Mouse (Mus musculus): ENCODE data around the gene Lpgat1.

The Lpgat1 gene

DNA sequence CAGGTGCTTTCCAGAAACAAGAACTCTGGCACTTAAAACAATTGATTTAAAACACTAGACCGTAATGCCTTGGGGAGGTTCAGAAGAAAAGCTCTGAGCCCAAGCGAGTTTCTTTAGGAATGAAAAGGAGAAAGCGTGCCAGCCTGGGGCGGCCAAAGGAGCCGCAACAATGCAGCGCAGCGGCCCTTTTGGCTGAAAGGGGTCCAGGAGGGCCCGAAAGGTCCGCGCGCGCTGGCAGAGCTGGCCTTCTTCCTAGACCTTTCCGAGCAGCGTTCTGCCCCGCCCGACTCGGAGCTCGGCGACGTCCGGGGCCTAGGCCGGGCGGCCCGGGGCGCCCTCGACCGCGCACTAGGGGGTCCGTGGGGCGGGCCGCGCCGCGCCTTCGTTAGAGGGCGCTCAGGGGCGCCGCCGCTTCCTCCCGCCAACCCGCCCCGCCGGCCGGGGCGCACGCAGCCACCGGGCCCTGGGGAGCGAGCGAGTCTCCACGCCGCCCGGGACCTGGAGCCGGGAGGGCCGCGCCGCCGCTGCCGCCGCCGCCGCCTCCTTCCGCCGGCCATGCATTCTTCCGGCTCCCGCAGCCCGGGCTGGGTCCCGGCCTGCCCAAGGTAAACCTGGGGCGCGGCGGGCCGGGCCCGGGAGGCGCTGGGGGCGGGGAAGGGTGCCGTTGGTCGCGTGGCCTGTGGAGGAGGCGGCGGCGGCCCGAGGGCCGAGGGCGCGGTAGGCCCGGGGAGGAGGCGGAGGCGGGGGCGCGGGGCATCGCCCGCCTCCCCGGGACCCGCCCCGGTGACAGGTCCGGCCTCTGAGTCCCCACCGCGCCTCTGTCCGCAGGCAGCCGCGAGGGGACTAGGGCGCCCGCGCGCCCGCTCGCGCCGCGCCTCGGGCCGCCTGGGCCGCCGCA lies at the start of gene Lpgat1:
Gene Lpgat1, plus strand, starts transcription at position 234 of the 898 bp plus-strand sequence.
- peak; percentile 76 for DNase-seq

DNA sequence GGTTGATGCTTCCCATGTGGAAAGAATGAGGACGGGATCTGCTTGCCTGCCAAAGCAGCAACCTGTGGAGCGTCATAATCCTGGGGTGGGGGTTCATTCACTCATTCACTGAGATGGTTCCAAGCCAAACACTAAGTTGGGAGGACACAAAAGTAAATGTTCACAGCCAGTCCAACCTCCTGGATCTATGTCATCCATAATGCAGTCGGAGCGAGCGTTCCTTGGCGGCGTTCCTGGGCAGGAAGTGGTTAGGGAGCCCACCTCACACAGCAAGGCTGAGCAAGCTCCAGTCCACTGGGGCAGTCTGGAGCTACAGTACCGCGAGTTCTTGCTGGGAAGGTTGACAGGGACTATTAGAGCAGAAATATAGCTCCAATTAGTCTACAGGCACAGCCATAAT lies 49.6 kb upstream of the Lpgat1 start:
- no peak for DNase-seq

GRCm38 (mm10) chr1:191674071-191674470 lies 43.6 kb upstream of the Lpgat1 start:
- no peak for DNase-seq

GRCm38 (mm10) chr1:191681633-191682032 lies 36.0 kb upstream of the Lpgat1 start:
- DNase-seq, result no peak

DNA sequence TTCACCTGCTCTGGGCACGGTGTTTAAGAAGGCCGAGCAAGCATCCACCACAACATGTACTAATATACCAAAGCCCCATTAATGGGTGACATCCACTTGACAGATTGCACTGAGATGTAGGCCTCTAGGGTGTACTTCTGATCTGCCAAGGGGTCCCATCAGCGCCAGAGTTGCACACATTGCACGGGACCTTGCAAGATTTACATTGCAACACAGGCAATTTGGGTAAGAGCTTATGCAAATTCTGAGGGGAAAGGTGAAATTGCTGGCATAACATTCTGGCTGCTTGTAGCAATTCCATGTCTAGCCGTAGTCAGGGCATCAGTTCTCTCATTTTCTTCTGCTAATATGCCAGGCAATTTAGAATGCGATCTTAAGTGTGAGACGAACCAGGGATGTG lies 30.1 kb upstream of the Lpgat1 start:
- no peak for DNase-seq

GRCm38 (mm10) chr1:191693231-191693630 lies 24.4 kb upstream of the Lpgat1 start:
- DNase-seq, result no peak

DNA sequence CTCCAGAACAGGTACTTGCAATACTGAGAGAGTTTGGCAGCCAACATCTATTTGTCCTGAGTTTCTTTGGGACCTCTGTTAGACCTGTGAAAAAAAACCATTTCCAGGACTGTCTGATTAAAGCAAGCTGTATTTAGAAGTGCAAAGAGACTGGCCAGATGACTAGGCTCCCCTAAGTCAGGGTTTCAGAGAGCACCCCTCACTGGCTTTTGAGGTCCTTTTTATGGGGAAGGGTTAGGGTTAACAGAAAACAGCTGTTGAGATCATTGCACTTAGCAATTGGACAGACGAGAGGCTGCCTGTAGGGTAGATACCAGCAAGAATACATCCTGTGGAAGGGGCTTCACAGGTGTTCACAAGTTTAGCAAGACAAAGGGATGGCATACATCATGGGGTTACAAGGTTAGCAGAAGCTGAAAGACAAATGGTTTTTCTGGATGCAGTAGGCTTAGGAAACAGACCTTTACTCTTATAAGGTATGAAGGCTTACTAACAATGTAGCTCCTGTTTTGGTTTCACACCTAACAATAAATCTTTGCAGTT lies 19.3 kb upstream of the Lpgat1 start:
- DNase-seq, result no peak

GRCm38 (mm10) chr1:191704535-191704934 lies 13.1 kb upstream of the Lpgat1 start:
- DNase-seq, result no peak

- no peak for DNase-seq
These were observed 11.0 kb upstream of the Lpgat1 start for GRCm38 (mm10) chr1:191706541-191707078.

GRCm38 (mm10) chr1:191709811-191710210 lies 7.8 kb upstream of the Lpgat1 start:
- no peak for DNase-seq

- DNase-seq, result no peak
These were observed 5.3 kb upstream of the Lpgat1 start for GRCm38 (mm10) chr1:191712224-191712838.

GRCm38 (mm10) chr1:191713813-191714212 lies 3.8 kb upstream of the Lpgat1 start:
- DNase-seq, result no peak

DNA sequence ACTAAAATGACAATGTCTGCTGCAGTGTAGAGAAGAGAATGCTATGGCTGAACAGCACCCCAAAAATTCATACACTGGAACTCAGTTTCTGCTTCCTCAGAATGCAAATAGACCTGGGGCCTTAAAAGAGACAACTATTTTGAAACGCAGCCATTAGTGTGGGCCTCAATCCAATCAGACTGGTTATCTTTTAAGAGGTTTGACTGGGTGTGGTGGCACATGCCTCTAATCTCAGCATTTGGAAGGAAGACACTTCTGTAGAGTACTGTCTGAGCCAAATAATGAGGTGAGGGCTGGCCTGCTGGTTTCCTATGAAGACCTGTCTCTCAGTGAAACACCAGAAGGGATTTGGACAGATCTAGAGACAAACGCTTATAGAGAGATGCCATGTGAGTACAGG lies 2.5 kb upstream of the Lpgat1 start:
- DNase-seq, result no peak

DNA sequence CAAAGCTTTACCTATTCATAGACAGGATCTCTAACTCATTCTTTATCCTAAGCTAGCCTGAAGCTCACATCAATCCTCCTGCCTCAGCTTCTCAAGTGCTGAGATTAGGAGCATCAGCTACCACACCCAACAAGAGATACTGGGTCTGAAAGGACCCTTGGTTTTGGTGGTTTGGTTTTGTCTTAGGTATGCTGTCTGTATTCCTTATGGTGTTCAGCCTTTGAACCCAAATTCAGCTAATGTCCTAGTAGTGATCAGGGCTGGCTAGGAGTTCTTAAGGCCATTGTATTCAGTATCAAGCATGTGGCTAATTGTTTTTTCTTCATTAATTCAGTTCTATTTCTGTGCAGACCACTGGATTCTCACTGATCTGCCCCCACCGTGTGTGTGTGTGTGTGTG lies 493 bp upstream of the Lpgat1 start:
- DNase-seq, result no peak

- DNase-seq, result peak; percentile 67
These were observed 1.1 kb downstream of the Lpgat1 start for GRCm38 (mm10) chr1:191718522-191719281.

- no peak for DNase-seq
These were observed 1.7 kb downstream of the Lpgat1 start for GRCm38 (mm10) chr1:191719326-191719725.

- DNase-seq, result no peak
These were observed 2.8 kb downstream of the Lpgat1 start for GRCm38 (mm10) chr1:191720419-191720818.

GRCm38 (mm10) chr1:191722706-191723105 lies 5.1 kb downstream of the Lpgat1 start:
- DNase-seq, result no peak

- no peak for DNase-seq
These were observed 6.0 kb downstream of the Lpgat1 start for GRCm38 (mm10) chr1:191723675-191724074.

- no peak for DNase-seq
These were observed 6.9 kb downstream of the Lpgat1 start for GRCm38 (mm10) chr1:191724385-191725061.

DNA sequence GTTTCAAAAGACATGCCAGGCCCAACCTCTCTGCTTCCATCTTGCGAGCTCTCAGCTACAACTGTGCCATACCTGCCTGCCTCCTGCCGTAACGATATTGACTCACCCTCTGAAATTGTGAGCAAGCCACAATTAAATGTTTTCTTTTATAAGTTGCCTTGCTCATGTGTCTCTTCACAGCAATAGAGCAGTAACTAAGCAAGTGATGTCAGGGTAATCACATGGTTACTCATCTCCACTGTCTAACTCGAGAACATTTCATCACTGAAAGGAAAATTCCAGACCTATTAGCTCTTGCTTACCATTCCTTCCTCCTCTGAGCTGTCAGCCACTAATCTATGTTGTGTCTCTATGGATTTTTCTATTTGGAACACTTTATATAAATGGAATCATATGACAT lies 15.0 kb downstream of the Lpgat1 start:
- DNase-seq, result no peak

- no peak for DNase-seq
These were observed 16.2 kb downstream of the Lpgat1 start for GRCm38 (mm10) chr1:191733822-191734221.

Measured in retina, postnatal 1 day (tissue).